Mouse (Mus musculus) layer of hippocampus, postnatal 36 days (tissue): Measurements from ENCODE around the gene Oasl1. TPM values are rescaled to one million over a fixed set of nuclear protein-coding genes. Genes with fewer than 3 reads are reported as not detected.
"Not testable (repeated sequence)": the region's sequence is repeated elsewhere in the genome, so short reads cannot be mapped to it uniquely, and the experiment has no call there.

ENCODE experiments used
- DNase-seq, 2 experiments: peaks; one replicate each; pipeline ENCODE4 v3.0.0; 2022
- total RNA-seq, 2 experiments: library from RNA; stranded (reverse); gene quantifications; 2 replicates each; pipeline ENCODE4 v1.2.3; 2021

Gene Oasl1
- total RNA-seq, 2 experiments from 2014 or later: not detected

DNA sequence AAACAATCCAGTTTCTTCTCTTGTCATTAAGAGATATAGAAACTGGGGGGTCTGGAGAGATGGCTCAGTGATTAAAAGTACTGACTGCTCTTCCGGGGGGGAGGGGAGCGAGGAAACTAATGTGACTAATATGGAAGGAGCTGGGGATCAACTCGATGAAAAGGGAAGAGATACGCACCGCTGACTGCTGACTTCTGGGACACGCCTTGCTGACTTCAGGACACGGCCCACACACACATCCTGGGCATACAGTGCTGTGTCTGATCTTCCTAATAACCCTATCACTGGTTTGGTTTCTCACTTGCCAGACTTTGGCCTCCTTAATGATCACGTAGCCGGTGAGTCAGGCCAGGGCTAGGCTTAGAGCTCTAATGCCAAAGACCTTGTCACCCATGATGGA is 3.7 kb downstream of the Oasl1 start:
- no peak for DNase-seq

DNA sequence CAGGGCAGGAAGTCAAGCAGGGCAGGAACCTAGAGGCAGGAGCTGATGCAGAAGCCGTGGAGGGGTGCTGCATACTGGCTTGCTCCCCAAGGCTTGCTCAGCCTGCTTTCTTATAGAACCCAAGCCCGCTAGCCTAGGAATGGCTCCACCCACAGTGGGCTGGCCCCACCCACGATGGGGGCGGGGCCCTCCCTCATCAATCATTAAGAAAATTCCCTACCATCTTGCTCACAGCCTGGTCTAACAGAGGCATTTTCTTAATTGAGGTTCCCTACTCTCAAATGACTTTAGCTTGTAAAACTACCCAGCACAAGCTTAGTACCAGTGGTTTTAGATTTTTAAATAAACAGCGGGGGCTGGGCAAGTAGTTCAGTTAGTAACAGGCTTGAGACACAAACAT is 8.6 kb downstream of the Oasl1 start:
- no peak for DNase-seq

DNA sequence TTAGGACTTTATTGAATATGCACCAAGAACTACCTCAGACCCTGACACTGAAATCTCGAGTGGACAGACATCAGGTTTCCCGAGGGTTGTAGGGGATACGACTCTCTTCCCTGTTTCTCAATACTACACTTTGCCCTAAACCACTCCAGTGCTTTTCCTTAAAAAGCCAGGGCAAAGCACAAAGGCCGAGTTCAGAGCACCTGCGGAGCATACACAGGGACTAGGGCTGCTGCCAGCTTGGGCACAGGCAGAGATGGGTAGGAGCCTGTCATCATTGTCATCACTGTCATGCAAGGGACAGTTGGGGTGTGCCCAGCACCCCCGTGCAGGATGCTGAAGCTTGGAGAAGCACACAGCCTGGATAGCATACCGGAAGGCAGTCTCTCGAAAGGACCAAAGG is 10.2 kb downstream of the Oasl1 start:
- DNase-seq: no peak

DNA sequence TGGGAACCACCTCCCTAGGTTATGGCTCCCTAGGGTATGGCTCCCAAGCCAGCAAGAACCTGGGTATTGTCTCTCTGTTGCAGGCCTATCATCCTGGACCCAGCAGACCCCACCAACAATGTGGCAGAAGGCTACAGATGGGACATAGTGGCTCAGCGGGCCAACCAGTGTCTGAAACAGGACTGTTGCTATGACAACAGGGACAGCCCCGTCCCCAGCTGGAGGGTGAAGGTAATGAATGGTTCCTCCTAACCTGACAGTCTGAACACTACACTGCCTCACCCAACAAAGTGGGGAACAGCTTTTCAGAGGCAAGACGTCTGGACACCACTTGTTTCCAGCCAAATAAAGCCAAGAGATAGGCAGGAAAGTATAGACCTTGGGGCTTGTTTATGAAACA is 12.8 kb downstream of the Oasl1 start:
- no peak for DNase-seq

DNA sequence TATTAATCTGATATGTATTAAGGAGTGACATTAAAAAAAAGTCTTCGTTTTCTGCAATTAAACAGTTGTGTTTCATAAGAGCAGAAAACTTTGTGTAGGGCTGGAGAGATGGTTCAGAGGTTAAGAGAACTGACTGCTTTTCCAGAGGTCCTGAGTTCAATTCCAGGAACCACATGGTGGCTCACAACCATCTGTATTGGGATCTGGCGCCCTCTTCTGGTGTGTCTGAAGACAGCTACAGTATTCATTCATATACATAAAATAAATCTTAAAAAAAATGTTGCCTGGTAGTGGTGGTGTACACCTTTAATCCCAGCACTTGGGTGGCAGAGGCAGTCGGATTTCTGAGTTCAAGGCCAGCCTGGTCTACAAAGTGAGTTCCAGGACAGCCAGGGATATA is 18.1 kb downstream of the Oasl1 start:
- not testable (repeated sequence) for DNase-seq

DNA sequence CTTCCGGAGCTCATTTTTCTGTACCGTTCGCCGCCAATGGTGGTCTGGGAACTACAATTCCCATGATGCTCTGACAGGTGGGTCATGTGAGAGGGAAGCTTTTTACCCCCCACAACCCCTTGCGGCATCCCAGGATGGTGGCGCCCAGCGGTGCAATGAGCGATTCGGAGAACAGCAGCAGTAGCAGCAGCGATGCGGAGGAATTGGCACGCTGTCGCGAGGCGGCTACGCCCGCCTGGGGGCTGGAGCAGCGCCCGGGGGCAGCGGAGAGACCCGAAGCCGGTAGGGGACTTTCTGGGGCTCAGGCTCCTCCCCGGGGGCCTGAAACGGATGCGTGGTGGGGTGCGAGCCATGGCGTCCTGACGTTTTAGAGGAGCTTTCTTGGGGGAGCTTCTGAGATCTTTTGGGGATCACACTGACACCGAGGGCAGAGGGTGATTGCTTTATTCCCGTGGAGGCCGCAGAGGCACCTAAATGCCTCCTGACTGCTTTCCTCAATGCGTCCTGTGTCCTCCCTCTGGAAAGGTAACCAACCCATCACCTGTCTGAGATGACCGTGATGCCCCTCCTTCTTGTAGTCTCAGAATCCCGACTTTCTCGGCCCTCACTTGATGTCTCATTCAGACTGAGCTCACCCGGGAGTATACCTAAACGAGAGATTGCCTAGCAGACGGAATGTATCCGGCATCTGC is 19.2 kb downstream of the Oasl1 start, which contains the start of gene 2210016L21Rik:
TSS of gene 2210016L21Rik (plus strand) at position 85 of the 692 bp plus-strand sequence.
- DNase-seq: peak; percentile 85

DNA sequence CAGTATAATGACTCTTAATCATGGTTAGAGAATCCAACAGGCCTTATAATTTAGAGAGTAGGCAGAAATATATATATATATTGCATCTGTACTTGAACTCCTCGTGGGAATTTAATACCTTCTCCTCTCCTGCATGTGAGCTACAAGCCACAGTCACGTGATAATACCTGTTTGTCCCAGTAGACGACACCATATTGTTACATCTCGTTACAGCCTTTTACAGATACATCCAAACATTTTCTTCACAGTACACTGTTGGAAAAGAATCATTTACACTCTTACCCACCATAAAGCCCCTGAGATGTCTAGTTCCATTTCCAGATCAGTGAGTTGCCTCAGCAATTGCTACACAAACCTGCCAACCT is 19.7 kb downstream of the Oasl1 start:
- DNase-seq: no peak

DNA sequence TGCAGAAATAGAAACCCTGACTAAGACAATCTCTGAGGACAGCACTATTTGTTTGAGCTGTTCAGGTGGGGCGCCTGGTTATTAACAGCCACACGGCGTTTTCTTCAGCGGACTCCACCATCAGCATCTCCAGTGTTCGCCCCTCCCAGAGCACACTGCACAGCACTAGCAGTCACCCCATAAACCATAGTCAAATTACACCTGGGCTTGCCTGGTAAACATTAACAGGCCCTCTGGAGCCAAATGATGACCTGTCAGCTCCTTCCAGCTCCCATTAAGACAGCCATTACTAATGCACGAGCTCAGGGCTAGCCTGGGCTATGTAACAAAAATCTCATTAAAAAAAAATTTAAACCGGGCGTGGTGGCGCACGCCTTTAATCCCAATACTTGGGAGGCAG is 22.0 kb downstream of the Oasl1 start:
- no peak for DNase-seq

DNA sequence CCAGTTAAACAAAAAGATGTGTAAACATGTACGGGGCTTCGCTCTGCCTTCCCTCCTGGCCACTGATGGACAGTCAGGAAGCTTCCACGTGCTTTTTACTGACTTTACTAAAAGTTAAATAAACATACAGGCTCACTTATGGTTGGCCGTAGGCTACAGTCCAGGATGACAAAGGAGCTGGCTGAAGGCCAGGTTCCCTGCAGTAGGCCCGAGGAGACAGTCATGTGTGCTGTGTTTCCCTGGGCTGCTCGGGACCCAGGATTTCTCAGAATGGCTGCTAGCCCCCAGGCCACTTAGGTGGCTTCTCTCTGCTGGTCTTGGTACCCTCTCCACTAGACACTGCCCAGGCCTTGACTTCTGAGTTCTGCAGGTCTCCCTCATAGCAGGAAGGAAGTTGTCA is 25.9 kb downstream of the Oasl1 start:
- DNase-seq: no peak

DNA sequence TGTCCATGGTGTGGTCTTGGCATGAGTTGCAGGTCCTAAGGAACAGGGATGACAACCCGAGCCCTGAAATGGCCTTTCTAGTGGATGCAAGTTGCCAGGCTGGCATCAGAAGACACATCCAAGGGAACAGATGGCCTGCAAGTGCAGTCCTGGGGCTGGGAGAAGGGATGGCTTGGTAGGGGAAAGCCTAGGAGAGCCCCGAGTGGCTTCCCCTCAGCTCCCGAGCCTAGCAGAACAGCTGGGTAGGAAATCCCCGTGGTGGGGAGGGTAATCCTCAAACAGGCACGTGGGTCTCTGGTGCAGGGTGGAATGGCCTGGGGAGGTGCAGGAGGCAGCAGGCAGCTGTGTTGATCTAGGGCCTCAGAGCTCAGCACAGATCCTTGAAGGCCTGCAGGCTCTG is 26.3 kb downstream of the Oasl1 start:
- DNase-seq: no peak

DNA sequence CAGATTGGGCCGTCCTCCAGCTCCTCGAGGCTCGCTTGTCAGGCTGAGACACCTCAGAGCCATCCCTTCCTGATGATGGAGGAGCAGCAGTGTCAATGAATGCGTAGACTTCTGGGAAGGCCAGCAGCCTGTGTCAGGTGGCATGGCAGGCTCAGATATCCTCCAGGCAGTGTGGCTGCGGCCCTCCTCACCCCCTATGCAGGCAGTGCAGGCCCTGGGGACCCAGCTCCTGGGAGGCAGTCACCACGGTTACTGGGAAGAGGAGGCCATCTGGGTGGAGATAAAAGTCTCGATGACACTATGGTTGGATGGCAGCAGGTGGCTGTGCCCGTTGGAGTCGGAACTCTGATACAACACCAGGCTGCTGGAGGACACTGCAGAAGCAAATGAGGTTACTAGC is 26.8 kb downstream of the Oasl1 start:
- DNase-seq: no peak

DNA sequence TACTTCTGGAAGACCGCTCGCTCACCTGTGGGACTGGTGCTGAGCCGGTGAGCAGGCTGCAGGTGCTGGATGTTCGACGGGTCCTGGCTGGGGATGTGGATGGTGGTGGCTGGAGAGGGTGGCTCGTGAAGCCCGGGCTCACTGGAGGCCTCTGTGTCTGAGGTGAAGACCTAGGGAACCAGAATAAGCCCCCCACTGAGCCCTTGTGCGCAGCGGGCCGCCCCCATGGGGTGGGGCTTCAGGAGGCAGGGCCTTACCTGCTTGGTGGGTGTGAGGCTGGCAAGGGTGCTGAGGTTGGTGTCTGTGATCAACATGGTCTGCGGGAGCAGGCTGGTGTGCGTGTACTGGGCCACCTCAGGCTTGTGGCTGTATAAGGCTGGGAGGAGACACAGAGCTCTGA is 27.6 kb downstream of the Oasl1 start:
- DNase-seq: no peak

DNA sequence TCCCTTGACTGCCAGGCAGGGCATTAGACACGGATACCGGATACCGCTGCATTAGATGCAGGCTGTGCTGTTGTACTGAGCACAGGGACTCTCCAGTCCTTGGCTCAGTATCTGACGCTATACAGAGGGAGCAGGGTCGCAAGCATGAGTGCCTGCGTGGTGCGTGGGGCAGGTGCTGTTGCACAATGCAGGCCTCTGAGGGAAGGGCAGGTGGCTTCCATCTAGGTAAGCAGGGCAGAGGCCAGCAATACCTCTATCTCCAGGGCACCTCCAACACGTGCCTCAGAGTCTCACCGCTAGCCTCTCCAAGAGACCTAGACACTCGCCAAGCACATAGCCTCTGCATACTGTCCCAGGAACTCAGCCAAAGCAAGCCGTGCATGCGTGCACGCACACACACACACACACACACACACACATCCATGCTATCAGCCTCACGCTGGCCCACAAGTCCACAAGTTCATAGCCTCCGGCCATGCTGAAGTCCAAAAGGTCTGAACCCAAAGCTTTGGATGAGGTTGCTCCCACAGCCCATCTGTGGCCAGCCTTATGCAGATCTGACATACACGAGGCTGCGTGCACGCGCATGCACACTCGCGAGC is 28.3 kb downstream of the Oasl1 start:
- DNase-seq: no peak

DNA sequence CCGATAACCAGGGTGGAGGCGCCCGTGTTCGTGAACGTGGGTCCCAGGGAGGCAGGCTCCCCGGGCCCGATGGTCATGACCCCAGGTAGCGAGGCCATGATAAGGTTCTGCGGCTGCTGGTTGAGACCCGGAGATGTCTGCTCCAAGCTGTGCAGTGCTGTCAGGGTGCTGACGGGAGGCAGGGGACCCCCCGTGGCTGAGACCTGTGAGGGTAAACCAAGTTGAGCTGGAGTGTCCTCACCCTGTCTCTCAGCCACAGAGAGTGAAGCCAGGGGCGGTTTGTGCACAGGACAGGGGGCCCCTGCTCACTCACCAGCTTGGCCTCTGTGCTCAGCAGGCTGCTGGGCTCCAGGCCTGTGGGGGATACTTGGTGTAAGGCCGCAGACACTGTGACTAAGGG is 30.3 kb downstream of the Oasl1 start:
- DNase-seq: no peak

DNA sequence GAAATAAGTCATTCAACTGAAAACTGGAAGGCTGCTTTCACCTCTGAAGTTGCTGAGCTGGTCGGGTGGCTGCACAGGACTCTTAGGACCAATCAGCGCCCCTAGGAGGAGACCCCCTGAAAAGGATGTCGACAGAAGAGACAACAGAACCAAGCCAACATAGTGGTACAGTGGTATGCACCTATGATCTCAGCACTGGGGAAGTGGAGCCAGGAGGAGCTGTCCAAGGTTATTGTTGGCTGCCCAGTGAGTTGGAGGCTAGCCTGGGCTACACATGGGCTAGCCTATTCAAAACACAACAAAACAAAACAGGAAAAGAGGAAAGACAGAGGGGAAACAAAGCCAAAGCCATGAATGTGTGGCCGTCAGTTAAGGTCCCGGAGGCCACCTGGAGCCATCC is 35.0 kb downstream of the Oasl1 start:
- no peak for DNase-seq

DNA sequence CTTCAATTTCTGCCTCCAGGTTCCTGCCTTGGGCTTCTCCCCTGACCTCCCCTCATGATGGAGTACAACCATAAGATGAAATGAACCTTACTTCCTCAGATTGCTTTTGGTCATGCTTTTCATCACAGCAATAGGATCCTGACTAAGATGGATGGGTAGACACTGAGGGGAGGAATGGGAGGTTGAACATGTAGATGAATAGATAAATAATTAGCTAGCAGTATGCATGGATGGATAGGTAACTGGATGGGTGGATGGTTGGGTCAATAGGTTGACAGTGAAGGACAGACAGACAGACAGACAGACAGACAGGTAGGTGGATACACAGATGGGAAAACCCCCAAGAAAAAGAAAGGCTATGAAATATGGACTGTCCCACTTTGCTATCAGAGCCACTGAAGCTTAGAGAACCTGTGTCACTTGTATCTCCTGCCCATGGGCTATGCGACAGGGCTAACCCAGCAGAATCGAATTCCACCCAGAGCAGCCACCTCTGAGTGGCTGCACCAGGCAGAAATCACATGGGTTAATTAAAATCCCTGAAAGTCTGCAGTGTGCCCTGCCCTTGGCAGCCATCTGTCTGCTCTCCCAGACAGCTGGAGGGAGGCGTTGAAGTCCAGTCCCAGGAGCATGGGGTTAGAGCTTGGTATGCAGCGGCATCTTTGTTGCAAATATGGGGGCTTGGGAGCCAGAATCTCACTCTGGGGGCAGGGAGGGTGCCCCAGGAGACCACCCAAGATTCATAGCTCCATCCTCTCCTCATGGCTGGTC is 38.7 kb downstream of the Oasl1 start:
- no peak for DNase-seq

DNA sequence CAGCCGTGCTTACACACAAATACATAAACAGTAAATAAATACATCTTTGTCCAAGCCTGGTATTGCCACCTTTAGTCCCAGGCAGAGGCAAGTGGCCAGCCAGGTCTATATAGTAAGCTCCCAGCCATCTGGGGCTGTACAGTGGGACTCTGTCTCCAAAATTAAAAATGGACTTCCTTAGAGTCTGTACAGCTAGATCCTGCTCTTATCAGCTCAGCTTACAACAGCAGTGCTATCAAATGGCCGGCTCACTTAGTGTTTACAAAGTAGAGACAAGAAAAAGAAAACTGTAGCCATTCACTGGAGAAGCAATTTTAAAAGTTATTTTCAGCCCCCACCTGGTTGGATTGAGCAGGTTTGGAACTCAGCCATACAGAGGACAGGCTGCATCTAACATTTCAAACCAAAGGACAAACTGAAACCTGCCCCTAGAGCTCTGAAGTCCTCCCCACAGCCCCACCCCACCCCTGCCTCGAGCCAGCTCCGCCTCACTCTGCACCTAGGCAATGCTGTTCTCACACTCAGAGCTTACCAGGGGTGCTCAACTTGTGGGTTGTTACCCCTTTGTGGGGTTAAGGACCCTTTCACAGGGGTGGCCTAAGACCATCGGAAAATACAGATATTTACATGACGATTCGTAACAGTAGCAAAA is 41.4 kb downstream of the Oasl1 start:
- DNase-seq: no peak

DNA sequence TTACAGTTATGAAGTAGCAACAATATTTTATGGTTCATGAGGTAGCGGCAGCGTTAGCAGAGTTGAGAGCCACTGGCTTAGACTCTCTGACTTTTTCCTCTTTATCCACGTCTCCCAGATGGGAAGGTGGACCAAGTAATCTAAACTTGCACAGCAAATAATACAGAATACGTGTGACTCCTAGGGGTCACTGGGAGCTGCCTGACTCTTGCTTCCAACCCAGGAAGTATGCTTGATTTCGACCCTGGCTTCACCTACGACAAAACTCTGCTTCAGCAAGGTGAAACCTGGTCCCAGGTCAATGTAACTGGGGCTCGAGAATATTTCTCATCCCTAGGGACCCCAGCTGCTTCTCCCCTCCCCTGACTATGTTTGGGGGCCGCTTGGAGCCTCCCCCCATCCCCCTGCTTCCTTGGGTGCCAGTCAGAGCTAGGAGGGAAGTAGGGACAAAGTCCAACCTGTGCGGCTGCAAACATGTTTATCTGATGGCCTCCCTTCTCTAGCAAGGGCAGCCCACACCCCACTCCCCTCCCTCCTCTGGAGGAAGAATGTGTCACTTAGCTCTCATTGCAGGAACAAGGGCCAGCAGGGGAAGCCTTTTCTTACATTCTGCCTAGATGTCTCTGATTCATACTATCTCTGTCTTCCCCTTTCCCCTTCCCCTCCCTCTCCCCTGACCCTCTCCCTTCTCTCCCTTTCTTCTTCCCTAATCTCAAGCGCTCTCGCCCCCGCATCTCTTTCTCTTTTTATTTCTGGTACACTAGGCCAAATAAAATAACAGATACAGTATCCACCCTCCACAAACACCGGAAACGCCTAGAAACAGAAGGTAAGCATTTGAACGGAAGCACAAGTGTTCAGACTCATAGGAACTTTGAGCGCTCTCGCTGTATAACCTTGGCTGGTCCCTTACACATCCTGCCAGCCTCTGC is 42.2 kb downstream of the Oasl1 start:
- no peak for DNase-seq

DNA sequence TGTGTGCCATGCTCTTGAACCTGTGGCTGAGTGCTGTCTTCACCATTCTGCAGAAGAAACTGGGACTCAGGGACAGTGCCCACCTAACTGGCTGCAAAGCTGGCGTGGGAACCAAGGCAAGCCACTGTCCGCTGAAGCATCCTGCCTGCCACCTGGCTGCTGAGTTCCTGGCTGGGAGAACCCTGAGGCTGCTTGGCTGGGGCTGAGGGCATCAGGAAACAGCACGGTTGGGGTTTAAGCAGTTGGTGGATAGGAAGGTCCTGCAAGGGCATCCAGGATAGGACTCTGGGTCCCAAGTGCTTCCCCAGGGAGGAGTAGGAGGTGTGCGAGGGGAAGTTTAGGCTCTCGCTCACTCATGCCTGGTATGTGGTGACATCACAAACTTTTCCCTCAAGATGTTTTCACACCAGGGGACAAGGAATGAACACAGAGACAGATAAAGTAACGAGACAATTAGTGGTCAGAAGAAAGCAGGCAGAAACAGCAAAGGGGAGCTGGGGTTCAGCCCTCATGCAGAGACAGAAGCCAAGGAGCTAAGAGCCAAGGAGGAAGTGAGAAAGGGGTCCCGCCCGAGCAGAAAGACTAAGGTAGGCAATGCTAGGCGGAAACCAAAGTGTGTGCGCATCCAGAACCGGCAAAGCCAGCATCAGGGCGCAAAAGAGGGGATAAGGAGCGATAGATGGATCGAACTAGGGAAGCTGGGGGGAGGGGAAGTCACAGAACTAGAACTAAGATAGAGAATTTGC is 44.7 kb downstream of the Oasl1 start:
- no peak for DNase-seq

DNA sequence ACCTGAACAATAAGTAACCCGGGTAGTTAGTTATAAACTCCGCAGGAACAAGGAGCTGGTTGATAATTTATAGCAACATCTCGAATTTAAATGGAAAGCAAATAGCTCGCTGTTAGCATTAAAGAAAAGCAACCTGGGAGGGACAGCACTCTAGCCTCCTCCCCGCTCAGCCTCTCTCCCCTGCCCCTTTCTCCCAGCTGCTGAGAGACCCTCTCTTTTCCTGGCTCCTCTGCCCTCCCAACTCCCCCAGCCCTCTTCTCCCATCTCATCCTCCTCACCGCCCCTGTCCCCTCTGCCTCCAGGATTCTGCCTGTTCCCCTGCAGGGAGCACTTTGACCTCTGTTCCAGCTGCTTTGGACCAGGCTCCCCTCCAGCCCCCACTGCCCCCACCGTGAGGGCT is 45.6 kb downstream of the Oasl1 start:
- no peak for DNase-seq

DNA sequence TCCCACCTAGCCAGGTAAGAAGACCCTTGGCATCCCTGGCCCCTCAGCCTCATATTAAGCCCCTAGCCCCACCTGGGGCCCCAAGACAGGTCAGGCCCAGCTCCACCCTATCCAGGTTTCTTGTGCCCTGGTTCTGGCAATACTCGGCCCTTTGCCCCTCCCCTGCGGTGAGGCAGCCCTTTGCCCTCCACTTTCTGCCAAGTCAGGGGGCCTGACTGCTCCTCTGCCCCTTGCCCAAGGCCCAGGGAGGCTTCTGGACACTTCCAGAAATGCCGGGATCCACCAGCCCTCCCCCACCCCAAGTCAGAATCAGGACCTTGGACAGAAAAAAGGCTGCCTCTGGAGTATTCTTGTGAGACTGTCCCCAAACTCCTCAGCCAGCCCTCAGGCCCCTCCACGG is 46.0 kb downstream of the Oasl1 start:
- no peak for DNase-seq
